Mouse (Mus musculus) left cerebral cortex, postnatal 14 days (tissue): ENCODE measurements at regions not wholly inside any gene's neighbourhood (a gene's known extent, or its start where the extent isn't known, plus 50 kb on each side); places are given as distances from the start of the nearest gene placed in this dataset.

Experiments used
- DNase-seq, 2 experiments: peaks; one replicate each; pipeline ENCODE4 v3.0.0; 2021 to 2022; ENCODE audit warnings: low spot score in 2 of 2, mixed read lengths in 1 of 2
- intact Hi-C: fragments of 180-260 bp; cut with DNase I; formaldehyde crosslinking; loops from one replicate; pipeline ENCODE4 v1.15.1; 2025

DNA sequence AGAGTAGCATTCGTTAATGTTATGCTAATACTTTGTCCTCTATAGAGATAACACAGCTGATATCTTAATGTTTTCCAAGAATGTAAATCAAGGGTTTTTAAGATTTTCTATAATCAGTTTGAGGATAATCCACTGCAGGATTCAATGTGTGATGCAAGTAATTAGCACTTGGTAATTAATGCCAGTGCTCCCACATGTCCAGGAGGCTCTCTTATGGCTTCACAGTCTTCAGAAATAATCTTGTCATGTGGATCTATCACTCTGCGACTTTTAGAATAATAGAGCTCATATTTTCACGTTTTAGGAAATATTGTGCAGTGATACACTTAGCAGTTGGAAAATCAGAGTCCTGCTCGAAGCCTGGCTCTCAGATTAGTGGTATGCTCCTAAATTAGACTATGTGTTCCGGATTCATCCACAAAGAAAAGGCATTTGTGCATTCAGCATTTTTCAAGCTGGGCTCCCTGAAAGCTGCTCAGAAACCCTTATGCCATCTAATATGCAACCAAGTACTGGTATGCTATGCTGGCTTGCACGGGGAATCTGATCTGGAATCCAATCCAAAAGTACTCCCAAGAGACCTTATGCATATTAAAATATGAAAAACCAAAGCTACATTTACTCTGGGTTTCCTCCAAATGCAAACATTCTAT lies 1302.8 kb upstream of the Tyrp1 start:
- intact Hi-C loops = no loop called here
- DNase-seq = peak; percentile 10 to 15

DNA sequence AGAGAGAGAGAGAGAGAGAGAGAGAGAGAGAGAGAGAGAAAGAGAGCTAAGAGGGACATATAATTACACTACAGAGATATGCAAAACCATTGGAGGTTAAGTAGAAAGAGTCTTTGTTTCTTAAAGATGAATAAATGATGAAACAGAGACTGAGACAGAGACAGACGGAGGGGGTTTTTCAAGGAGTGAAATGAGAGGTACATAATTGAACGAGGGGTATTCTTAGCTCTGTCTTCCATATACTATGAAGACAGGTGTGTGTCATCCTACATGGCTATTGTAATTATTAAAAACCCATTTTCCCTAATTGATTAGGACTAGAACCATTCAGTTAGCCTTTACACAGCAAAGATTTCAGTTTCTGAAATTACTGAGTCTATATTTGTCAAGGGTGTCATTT lies 1302.2 kb upstream of the Tyrp1 start:
- intact Hi-C loops = no loop called here
- DNase-seq = no peak

DNA sequence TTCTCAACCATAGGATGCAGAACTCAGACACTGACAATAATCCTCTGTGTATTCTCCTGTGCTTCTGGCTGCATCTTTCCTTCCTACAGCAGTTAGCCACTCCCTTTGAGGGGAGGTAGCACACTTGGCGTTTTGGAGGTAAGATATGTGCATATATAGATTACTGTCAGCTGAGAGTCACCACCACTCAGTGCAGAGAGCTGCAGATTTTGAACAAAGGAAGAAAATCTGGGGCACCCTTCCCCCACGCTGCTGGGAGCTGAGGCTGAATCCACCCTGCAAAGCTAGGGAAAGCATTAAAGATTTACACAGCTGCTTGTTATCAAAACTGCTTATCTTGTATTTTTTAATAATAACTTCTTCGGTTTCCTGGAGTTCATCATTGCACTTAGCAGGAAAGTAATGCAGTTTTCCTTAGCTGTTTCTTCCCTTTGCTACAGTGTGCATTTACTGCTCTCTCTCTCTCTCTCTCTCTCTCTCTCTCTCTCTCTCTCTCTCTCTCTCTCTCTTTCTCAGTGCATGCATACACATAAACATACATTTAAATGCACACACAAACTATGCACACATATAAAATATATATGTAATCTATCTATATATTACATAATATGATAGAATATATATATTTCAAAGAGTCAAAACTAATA lies 1301.4 kb upstream of the Tyrp1 start:
- intact Hi-C loops = no loop called here
- DNase-seq = peak; percentile 56 to 63

- no peak for DNase-seq
- intact Hi-C loops = no loop called here
These were observed 1288.5 kb upstream of the Tyrp1 start for GRCm38 (mm10) chr4:79545461-79545860.
